Mouse (Mus musculus): Measurements from ENCODE around the gene Palm2. TPM values are rescaled to one million over a fixed set of nuclear protein-coding genes. Genes with fewer than 3 reads are reported as not detected.

Palm2 gene
- polyA plus RNA-seq (2014; fragmentation: Illumina TruSeq; extraction: RNeasy Lipid Tissue Mini Kit (QIAGEN cat#74804); ENCODE audit: low read depth, low replicate concordance), result not detected

GRCm38 (mm10) chr4:57433941-57434704 is at the start of gene Palm2:
Gene Palm2 (plus strand): TSS chr4:57434247.

GRCm38 (mm10) chr4:57567666-57568206 is 133.7 kb downstream of the Palm2 start, which contains the start of gene Pakap:
Gene Pakap (plus strand): TSS chr4:57568179.

GRCm38 (mm10) chr4:57717354-57717753 is 283.3 kb downstream of the Palm2 start, which contains the start of gene Akap2:
Gene Akap2 (plus strand): TSS chr4:57717657.

Other genes starting within 250 kb of the Palm2 start
- 14.4 TPM for gene Ptpn3, start 132.4 kb upstream of the Palm2 start, polyA plus RNA-seq (2014; fragmentation: Illumina TruSeq; extraction: RNeasy Lipid Tissue Mini Kit (QIAGEN cat#74804); ENCODE audit: low read depth, low replicate concordance)
- gene Pakap, start 133.9 kb downstream of the Palm2 start, polyA plus RNA-seq (2014; fragmentation: Illumina TruSeq; extraction: RNeasy Lipid Tissue Mini Kit (QIAGEN cat#74804); ENCODE audit: low read depth, low replicate concordance), result not detected

Measured in liver, adult 10 weeks (tissue).